In genomic region chr8:106766736-106767135, GRCm38 (mm10) we compare ENCODE assay signal across 17 mouse cellular contexts.
"Had no signal": no experiment of that assay in that cellular context is flagged by ENCODE, and none has a peak within 500 bp of the region (broad histone marks: within the 10 kb centered on the region; RNA-seq: fewer than 3 reads in every experiment).

No protein-coding gene starts in this region.

- H3K4me3 ChIP-seq: layer of hippocampus, adult 2 months; left cerebral cortex, adult 2 months; limb, embryonic 12.5 days; limb, embryonic 15.5 days; midbrain, embryonic 13.5 days had no signal

- H3K9ac ChIP-seq: limb, embryonic 12.5 days; limb, embryonic 15.5 days; liver, embryonic 14.5 days; liver, postnatal 0 days; lung, embryonic 14.5 days; midbrain, embryonic 13.5 days had no signal

- H3K36me3 ChIP-seq: limb, embryonic 12.5 days; limb, embryonic 15.5 days; midbrain, embryonic 13.5 days had no signal

- ATAC-seq: intestine, postnatal 0 days; liver, postnatal 0 days; lung, postnatal 0 days; midbrain, embryonic 13.5 days had no signal

- H3K27ac ChIP-seq: layer of hippocampus, adult 2 months; left cerebral cortex, adult 2 months; limb, embryonic 12.5 days; limb, embryonic 15.5 days; liver, embryonic 14.5 days; macrophage; midbrain, embryonic 13.5 days had no signal

- DNase-seq: layer of hippocampus, adult 9-11 months; layer of hippocampus, postnatal 36 days; left cerebral cortex, postnatal 4 days; liver, postnatal 0 days; lung, embryonic 14.5 days; thymus, adult 18-20 months; thymus, postnatal 4 days had no signal

- H3K27me3 ChIP-seq: limb, embryonic 12.5 days; limb, embryonic 15.5 days had no signal

- H3K4me2 ChIP-seq: limb, embryonic 12.5 days; limb, embryonic 15.5 days; liver, embryonic 11.5 days; lung, embryonic 14.5 days; midbrain, embryonic 13.5 days had no signal

- H3K9me3 ChIP-seq: limb, embryonic 12.5 days; limb, embryonic 15.5 days; midbrain, embryonic 13.5 days had no signal
